Mouse (Mus musculus) right cerebral cortex, postnatal 36 days (tissue): ENCODE data around the gene Ccn6.

Experiments
- DNase-seq, 2 experiments: peaks; one replicate each; pipeline ENCODE4 v3.0.0; 2022; ENCODE audit warnings: low spot score in 2 of 2, mixed read lengths in 1 of 2

Ccn6 gene

GRCm38 (mm10) chr10:39161406-39161805, 2.2 kb downstream of the Ccn6 start:
- DNase-seq, result no peak

DNA sequence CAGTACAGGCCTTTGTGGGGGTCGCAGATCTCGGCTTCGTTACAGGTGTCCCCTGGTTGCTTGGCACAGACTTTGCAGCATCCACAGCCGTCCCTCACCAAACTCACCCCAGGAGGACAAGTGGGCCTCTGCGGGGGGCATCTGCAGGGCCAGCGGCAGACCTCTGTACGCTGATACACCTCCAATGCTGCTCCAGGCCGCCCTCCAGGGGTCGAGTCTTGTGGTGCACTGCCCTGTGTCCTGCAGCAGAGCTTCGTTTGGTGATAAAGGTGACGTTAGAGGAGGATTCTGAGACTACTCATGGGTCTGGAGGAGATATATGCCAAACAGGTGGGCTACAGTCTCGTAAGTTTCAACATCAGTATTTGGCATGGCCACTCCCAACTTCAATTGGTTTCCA, 5.3 kb downstream of the Ccn6 start:
- DNase-seq, result no peak

GRCm38 (mm10) chr10:39157321-39157720, 6.3 kb downstream of the Ccn6 start:
- DNase-seq, result no peak

GRCm38 (mm10) chr10:39156719-39157118, 6.9 kb downstream of the Ccn6 start:
- no peak for DNase-seq

DNA sequence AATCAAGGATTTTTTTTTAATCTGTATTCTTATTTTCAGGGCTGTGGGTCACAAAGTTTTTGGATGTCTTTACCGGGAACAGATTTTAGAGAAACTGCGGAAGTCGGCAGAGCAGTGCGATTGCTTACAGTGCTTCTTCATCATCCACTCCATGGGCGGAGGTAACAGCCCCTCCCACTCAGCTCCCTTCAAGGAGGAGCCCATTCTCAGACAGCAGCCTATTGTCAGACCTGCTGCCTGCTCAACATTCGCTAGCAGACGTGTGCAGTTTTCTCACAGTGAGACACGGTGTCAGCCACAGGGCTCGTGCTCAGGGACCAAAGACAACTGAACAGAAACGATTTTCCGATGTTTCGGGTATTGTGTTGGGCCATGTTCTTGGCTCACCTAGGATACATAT, 21.4 kb downstream of the Ccn6 start:
- no peak for DNase-seq

GRCm38 (mm10) chr10:39141401-39141800, 22.2 kb downstream of the Ccn6 start:
- no peak for DNase-seq

- DNase-seq, result no peak
Measured at GRCm38 (mm10) chr10:39140843-39141242, 22.8 kb downstream of the Ccn6 start.

GRCm38 (mm10) chr10:39138761-39139160, 24.8 kb downstream of the Ccn6 start:
- DNase-seq, result no peak

- DNase-seq, result no peak
Measured at GRCm38 (mm10) chr10:39137766-39138165, 25.8 kb downstream of the Ccn6 start.

DNA sequence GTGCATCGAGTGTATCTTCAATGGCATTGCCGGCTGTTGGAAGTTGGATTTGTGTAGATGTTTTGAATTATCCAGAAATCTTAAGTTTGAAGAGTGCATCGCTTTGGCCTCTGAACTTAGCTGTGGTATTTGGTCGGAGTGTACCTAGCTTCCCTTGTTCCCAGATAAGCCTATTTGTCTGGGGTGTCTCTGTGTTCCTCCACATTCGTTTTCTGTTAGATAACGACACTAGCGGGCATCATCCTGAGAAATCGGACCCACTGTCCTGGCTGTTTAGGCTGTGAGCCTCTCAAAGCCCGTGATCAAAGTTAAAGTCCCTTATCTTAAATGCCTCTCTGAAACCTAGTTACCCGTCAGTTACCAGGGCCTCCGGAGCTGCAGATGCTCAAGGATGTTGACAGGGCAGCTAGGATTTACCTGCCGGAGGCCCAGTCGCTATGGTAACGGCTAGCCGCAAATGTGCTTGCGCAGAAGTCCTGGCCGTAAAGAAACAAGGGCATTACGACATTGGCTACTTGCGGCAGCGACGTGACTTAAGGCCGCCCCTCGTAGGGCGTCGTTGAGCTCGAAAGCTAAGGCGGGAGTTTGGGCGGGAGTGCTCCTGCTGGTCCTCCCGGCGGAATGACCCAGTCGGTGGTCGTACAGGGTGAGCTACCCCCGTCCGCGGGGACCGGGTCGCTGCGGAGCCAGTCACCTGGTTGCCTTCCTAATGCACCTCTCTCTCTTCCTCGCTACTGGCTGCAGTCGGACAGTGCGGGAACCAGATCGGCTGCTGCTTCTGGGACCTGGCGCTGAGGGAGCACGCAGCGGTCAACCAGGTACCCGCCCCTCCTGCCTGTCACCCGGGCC, 29.9 kb downstream of the Ccn6 start, which contains the start of the genes Fam229b and Tube1:
Gene Fam229b (minus strand): TSS at position 453 of the 849 bp plus-strand sequence.
Gene Tube1 (plus strand): TSS at position 515 of the 849 bp plus-strand sequence.
- DNase-seq, result peak; percentile 89 to 94

GRCm38 (mm10) chr10:39121412-39121811, 42.2 kb downstream of the Ccn6 start:
- DNase-seq, result no peak

- DNase-seq, result no peak
Measured at GRCm38 (mm10) chr10:39109489-39109874, 54.1 kb downstream of the Ccn6 start.

GRCm38 (mm10) chr10:39108837-39109488, 54.6 kb downstream of the Ccn6 start:
- DNase-seq, result no peak

- no peak for DNase-seq
Measured at GRCm38 (mm10) chr10:39106935-39107334, 56.7 kb downstream of the Ccn6 start.

GRCm38 (mm10) chr10:39106413-39106812, 57.2 kb downstream of the Ccn6 start:
- no peak for DNase-seq

DNA sequence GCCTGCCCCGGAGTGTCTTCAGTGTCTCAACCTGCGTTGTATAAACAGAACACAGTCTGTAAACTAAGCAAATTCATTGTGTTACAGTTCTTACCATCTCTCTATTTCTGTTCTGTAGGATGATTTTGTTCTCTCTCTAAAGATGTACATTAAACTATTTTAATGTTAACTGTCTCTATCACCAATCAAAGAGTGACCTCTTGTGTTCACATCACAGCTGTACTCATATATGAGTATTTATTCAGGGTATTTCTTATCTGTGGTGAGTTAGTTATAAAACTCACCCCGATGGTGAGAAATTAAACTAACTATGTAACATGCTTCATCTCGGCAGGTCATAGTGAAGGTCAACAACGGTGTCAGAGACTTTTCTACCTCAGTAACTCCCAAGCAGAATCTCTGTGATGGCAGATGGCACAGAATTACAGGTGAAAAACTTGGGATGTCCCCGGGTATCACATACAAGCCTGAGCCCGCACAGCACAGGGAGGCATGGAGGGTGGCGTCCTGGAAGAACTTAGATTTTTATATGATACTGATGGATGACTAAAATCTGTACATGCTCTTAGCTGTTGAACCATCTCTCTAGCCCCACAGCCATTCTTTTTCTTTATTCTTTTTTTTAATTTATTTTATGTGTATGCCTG, 58.7 kb downstream of the Ccn6 start:
- no peak for DNase-seq
